Mouse (Mus musculus): ENCODE measurements around the gene Gp9. TPM values are rescaled to one million over a fixed set of nuclear protein-coding genes. Genes with fewer than 3 reads are reported as not detected.

The Gp9 gene
- 3.6 and 9.3 TPM in 2 replicates for total RNA-seq (2017)

GRCm38 (mm10) chr6:87777842-87778241 is at the start of gene Gp9:
Gene Gp9, plus strand, starts transcription at chr6:87778072.
- peak; percentile 81 to 83 for ATAC-seq (replicated peaks in 1 of 2; ENCODE audit: insufficient read depth in 1 of 2, low FRiP score in 2 of 2, low TSS enrichment in 1 of 2, low read depth in 1 of 2, poor library complexity in 2 of 2, severe bottlenecking in 2 of 2)

GRCm38 (mm10) chr6:87728102-87728501 is 49.8 kb upstream of the Gp9 start:
- ATAC-seq (replicated peaks in 1 of 2; ENCODE audit: insufficient read depth in 1 of 2, low FRiP score in 2 of 2, low TSS enrichment in 1 of 2, low read depth in 1 of 2, poor library complexity in 2 of 2, severe bottlenecking in 2 of 2) = peak; percentile 93 to 94

- ATAC-seq (replicated peaks in 1 of 2; ENCODE audit: insufficient read depth in 1 of 2, low FRiP score in 2 of 2, low TSS enrichment in 1 of 2, low read depth in 1 of 2, poor library complexity in 2 of 2, severe bottlenecking in 2 of 2) = no peak
These were observed 47.7 kb upstream of the Gp9 start for GRCm38 (mm10) chr6:87730141-87730540.

GRCm38 (mm10) chr6:87730591-87731462 is 47.0 kb upstream of the Gp9 start, which contains the start of gene Efcc1:
Gene Efcc1, plus strand, starts transcription at chr6:87730869.
- 0 out of 4 replicates have a peak, but pooled peaks of 1 of the 2 experiments have one; percentile 2 for ATAC-seq (replicated peaks in 1 of 2; ENCODE audit: insufficient read depth in 1 of 2, low FRiP score in 2 of 2, low TSS enrichment in 1 of 2, low read depth in 1 of 2, poor library complexity in 2 of 2, severe bottlenecking in 2 of 2)

- ATAC-seq (replicated peaks in 1 of 2; ENCODE audit: insufficient read depth in 1 of 2, low FRiP score in 2 of 2, low TSS enrichment in 1 of 2, low read depth in 1 of 2, poor library complexity in 2 of 2, severe bottlenecking in 2 of 2) = peak in 1 of 2 experiments; percentile 15; a peak in 1 of 4 replicates
These were observed 46.3 kb upstream of the Gp9 start for GRCm38 (mm10) chr6:87731463-87732095.

- no peak for ATAC-seq (replicated peaks in 1 of 2; ENCODE audit: insufficient read depth in 1 of 2, low FRiP score in 2 of 2, low TSS enrichment in 1 of 2, low read depth in 1 of 2, poor library complexity in 2 of 2, severe bottlenecking in 2 of 2)
These were observed 45.5 kb upstream of the Gp9 start for GRCm38 (mm10) chr6:87732151-87733011.

GRCm38 (mm10) chr6:87733131-87733930 is 44.5 kb upstream of the Gp9 start:
- no peak for ATAC-seq (replicated peaks in 1 of 2; ENCODE audit: insufficient read depth in 1 of 2, low FRiP score in 2 of 2, low TSS enrichment in 1 of 2, low read depth in 1 of 2, poor library complexity in 2 of 2, severe bottlenecking in 2 of 2)

GRCm38 (mm10) chr6:87734136-87734535 is 43.7 kb upstream of the Gp9 start:
- ATAC-seq (replicated peaks in 1 of 2; ENCODE audit: insufficient read depth in 1 of 2, low FRiP score in 2 of 2, low TSS enrichment in 1 of 2, low read depth in 1 of 2, poor library complexity in 2 of 2, severe bottlenecking in 2 of 2) = no peak

GRCm38 (mm10) chr6:87736923-87737322 is 40.9 kb upstream of the Gp9 start:
- no peak for ATAC-seq (replicated peaks in 1 of 2; ENCODE audit: insufficient read depth in 1 of 2, low FRiP score in 2 of 2, low TSS enrichment in 1 of 2, low read depth in 1 of 2, poor library complexity in 2 of 2, severe bottlenecking in 2 of 2)

GRCm38 (mm10) chr6:87737921-87738626 is 39.8 kb upstream of the Gp9 start:
- no peak for ATAC-seq (replicated peaks in 1 of 2; ENCODE audit: insufficient read depth in 1 of 2, low FRiP score in 2 of 2, low TSS enrichment in 1 of 2, low read depth in 1 of 2, poor library complexity in 2 of 2, severe bottlenecking in 2 of 2)

- peak in 1 of 2 experiments; percentile 26; a peak in 2 of 4 replicates for ATAC-seq (replicated peaks in 1 of 2; ENCODE audit: insufficient read depth in 1 of 2, low FRiP score in 2 of 2, low TSS enrichment in 1 of 2, low read depth in 1 of 2, poor library complexity in 2 of 2, severe bottlenecking in 2 of 2)
These were observed 38.0 kb upstream of the Gp9 start for GRCm38 (mm10) chr6:87739898-87740297.

- ATAC-seq (replicated peaks in 1 of 2; ENCODE audit: insufficient read depth in 1 of 2, low FRiP score in 2 of 2, low TSS enrichment in 1 of 2, low read depth in 1 of 2, poor library complexity in 2 of 2, severe bottlenecking in 2 of 2) = peak; percentile 18 to 19; a peak in 1 of 4 replicates
These were observed 37.4 kb upstream of the Gp9 start for GRCm38 (mm10) chr6:87740496-87740895.

GRCm38 (mm10) chr6:87741978-87742377 is 35.9 kb upstream of the Gp9 start:
- ATAC-seq (replicated peaks in 1 of 2; ENCODE audit: insufficient read depth in 1 of 2, low FRiP score in 2 of 2, low TSS enrichment in 1 of 2, low read depth in 1 of 2, poor library complexity in 2 of 2, severe bottlenecking in 2 of 2) = peak in 1 of 2 experiments; percentile 33; a peak in 2 of 4 replicates

- no peak for ATAC-seq (replicated peaks in 1 of 2; ENCODE audit: insufficient read depth in 1 of 2, low FRiP score in 2 of 2, low TSS enrichment in 1 of 2, low read depth in 1 of 2, poor library complexity in 2 of 2, severe bottlenecking in 2 of 2)
These were observed 35.1 kb upstream of the Gp9 start for GRCm38 (mm10) chr6:87742804-87743203.

- no peak for ATAC-seq (replicated peaks in 1 of 2; ENCODE audit: insufficient read depth in 1 of 2, low FRiP score in 2 of 2, low TSS enrichment in 1 of 2, low read depth in 1 of 2, poor library complexity in 2 of 2, severe bottlenecking in 2 of 2)
These were observed 34.6 kb upstream of the Gp9 start for GRCm38 (mm10) chr6:87743281-87743680.

- no peak for ATAC-seq (replicated peaks in 1 of 2; ENCODE audit: insufficient read depth in 1 of 2, low FRiP score in 2 of 2, low TSS enrichment in 1 of 2, low read depth in 1 of 2, poor library complexity in 2 of 2, severe bottlenecking in 2 of 2)
These were observed 33.2 kb upstream of the Gp9 start for GRCm38 (mm10) chr6:87744632-87745031.
